In genomic region chr1:66817453-66817839, GRCm38 (mm10) we compare ENCODE assay signal across 8 mouse cellular contexts. TPM values are rescaled to one million over a fixed set of nuclear protein-coding genes. Genes with fewer than 3 reads are reported as not detected.
A peak's percentile ranks its signal among the peaks of the same experiment; 100 is the strongest.
DNase-seq lines count a peak whose midpoint lies in the region; ATAC-seq lines count a peak whose summit lies in the region.

Gene Kansl1l (minus strand): TSS chr1:66817562.

- no peaks in the 10 kb centered on the region for H3K27me3 ChIP-seq in embryonic facial prominence, embryonic 11.5 days (ENCODE audit: control insufficient read depth, insufficient read depth, low read length)
- H3K27me3 ChIP-seq in limb, embryonic 10.5 days (ENCODE audit: low read depth, poor library complexity, severe bottlenecking) = peaks cover 22% of the 10 kb centered on the region
- peaks cover 7% of the 10 kb centered on the region for H3K27me3 ChIP-seq in midbrain, embryonic 12.5 days

- peak within 1 kb of the TSS; percentile 66 for H3K4me2 ChIP-seq in embryonic facial prominence, embryonic 11.5 days (ENCODE audit: low read depth, low read length)
- peak within 1 kb of the TSS; percentile 81 for H3K4me2 ChIP-seq in midbrain, embryonic 12.5 days (replicated peaks)

- WGBS in embryonic facial prominence, embryonic 11.5 days = 1% methylated on average over 17 of the region's 56 CpGs
- 1% methylated on average over 51 of the region's 56 CpGs for WGBS in limb, embryonic 10.5 days
- 0% methylated on average over 19 of the region's 56 CpGs for WGBS in midbrain, embryonic 12.5 days

- peak within 1 kb of the TSS; percentile 94 for H3K27ac ChIP-seq in embryonic facial prominence, embryonic 11.5 days (replicated peaks; ENCODE audit: low read depth, low read length)
- peak within 1 kb of the TSS; percentile 99 for H3K27ac ChIP-seq in limb, embryonic 10.5 days
- H3K27ac ChIP-seq in midbrain, embryonic 12.5 days (replicated peaks) = peak within 1 kb of the TSS; percentile 98

- H3K9ac ChIP-seq in embryonic facial prominence, embryonic 11.5 days (replicated peaks; ENCODE audit: low read length) = peak within 1 kb of the TSS; percentile 92
- H3K9ac ChIP-seq in midbrain, embryonic 12.5 days (replicated peaks) = peak within 1 kb of the TSS; percentile 92

- H3K36me3 ChIP-seq in embryonic facial prominence, embryonic 11.5 days (replicated peaks; ENCODE audit: control insufficient read depth, insufficient read depth, low read depth, low read length) = no peaks in the 10 kb centered on the region
- H3K36me3 ChIP-seq in limb, embryonic 10.5 days = no peaks in the 10 kb centered on the region
- H3K36me3 ChIP-seq in midbrain, embryonic 12.5 days = no peaks in the 10 kb centered on the region

- DNase-seq in 3134 (ENCODE audit: extremely low read depth, insufficient read length, low spot score) = peak; percentile 90
- DNase-seq in adrenal gland, postnatal 25 days = peak; percentile 98
- DNase-seq in embryonic facial prominence, embryonic 11.5 days (ENCODE audit: low spot score) = peak; percentile 95
- DNase-seq in heart, adult 11 months = peak; percentile 99
- DNase-seq in kidney, adult 18-20 months = peak; percentile 97
- DNase-seq in limb, embryonic 10.5 days (ENCODE audit: low spot score) = peak; percentile 95
- DNase-seq in skeletal muscle tissue, adult 2 months (ENCODE audit: low read depth, low spot score) = peak; percentile 89

- H3K4me3 ChIP-seq in embryonic facial prominence, embryonic 11.5 days (ENCODE audit: low read depth, low read length) = peak within 1 kb of the TSS; percentile 79
- peak within 1 kb of the TSS; percentile 82 for H3K4me3 ChIP-seq in limb, embryonic 10.5 days
- H3K4me3 ChIP-seq in midbrain, embryonic 12.5 days = peak within 1 kb of the TSS; percentile 88

- no peaks in the 10 kb centered on the region for H3K4me1 ChIP-seq in embryonic facial prominence, embryonic 11.5 days (ENCODE audit: control insufficient read depth, insufficient read depth, low read length)
- peaks cover 18% of the 10 kb centered on the region; the same call in 1 of the 2 replicates for H3K4me1 ChIP-seq in limb, embryonic 10.5 days
- H3K4me1 ChIP-seq in midbrain, embryonic 12.5 days = peaks cover 17% of the 10 kb centered on the region

- no peaks in the 10 kb centered on the region for H3K9me3 ChIP-seq in embryonic facial prominence, embryonic 11.5 days (replicated peaks; ENCODE audit: control insufficient read depth, low read length)
- no peaks in the 10 kb centered on the region for H3K9me3 ChIP-seq in limb, embryonic 10.5 days (replicated peaks)
- H3K9me3 ChIP-seq in midbrain, embryonic 12.5 days = no peaks in the 10 kb centered on the region

- peak; percentile 91 for ATAC-seq in embryonic facial prominence, embryonic 11.5 days (replicated peaks; ENCODE audit: insufficient number of reproducible peaks, low FRiP score, low TSS enrichment, low read depth)
- ATAC-seq in midbrain, embryonic 12.5 days (ENCODE audit: low FRiP score, low read depth) = peak; percentile 87

RNA-seq across cellular contexts. Expression of gene Kansl1l, which starts in this region (rescaled TPM):
- 25.5 and 26.3 TPM in 2 replicates for total RNA-seq in adrenal gland, postnatal 25 days (2021)
- polyA plus RNA-seq in embryonic facial prominence, embryonic 11.5 days (2014; fragmentation: Nextera tagmentation; extraction: Ambion mirVana) = 11.4 and 12.8 TPM in 2 replicates
- polyA plus RNA-seq in limb, embryonic 10.5 days (2016; fragmentation: Nextera tagmentation; extraction: Ambion mirVana) = 10.6 and 16.2 TPM in 2 replicates
- 17.2 and 20.7 TPM in 2 replicates for polyA plus RNA-seq in midbrain, embryonic 12.5 days (2016; fragmentation: Nextera tagmentation; extraction: Ambion mirVana)

Comparison
In these comparisons a context has a peak if more than half of its experiments do, and no peak if none do; other contexts are left out.
1. Peak in every context shown above with its lines: DNase-seq, ATAC-seq, H3K4me3 ChIP-seq and H3K27ac ChIP-seq.